Mouse (Mus musculus): ENCODE results near the gene Nlrp1a. TPM values are rescaled to one million over a fixed set of nuclear protein-coding genes. Genes with fewer than 3 reads are reported as not detected.

Gene Nlrp1a
- not detected in 2 replicates for polyA plus RNA-seq (2012; rRNA removed)

DNA sequence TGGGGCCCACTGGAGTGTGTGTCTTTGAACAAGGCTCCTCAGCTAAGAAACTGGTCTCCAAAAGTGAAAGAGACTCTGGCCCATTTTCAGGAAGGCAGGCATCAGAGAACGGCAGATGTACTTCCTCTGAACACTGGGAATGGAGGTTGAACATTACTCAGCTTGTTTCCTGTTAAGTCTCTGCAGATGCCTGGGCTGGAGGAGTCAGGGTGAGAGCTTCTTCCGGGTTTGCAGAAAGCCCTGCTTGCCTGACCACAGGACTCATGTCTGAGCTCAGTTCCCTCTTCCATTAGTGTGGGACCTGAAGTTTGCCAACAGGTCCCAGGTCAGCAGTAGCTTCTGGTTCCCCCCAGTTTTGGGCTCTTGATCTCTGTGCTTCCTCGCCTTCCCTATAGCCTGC is at the start of gene Nlrp1a:
Nlrp1a (minus strand) TSS at position 44 of the 400 bp plus-strand sequence.

Other genes starting within 250 kb of the Nlrp1a start
- 16.0 and 18.7 TPM in 2 replicates for gene Nup88, start 174.7 kb downstream of the Nlrp1a start, polyA plus RNA-seq (2012; rRNA removed)
- 15.6 and 18.3 TPM in 2 replicates for gene Rpain, start 174.5 kb downstream of the Nlrp1a start, polyA plus RNA-seq (2012; rRNA removed)
- gene C1qbp, start 161.7 kb downstream of the Nlrp1a start, polyA plus RNA-seq (2012; rRNA removed), result 169 and 185 TPM in 2 replicates
- 12.8 and 13.4 TPM in 2 replicates for gene Dhx33, start 140.3 kb downstream of the Nlrp1a start, polyA plus RNA-seq (2012; rRNA removed)
- 1.8 and 2.1 TPM in 2 replicates for gene Mis12, start 125.1 kb downstream of the Nlrp1a start, polyA plus RNA-seq (2012; rRNA removed)
- gene Derl2, start 124.9 kb downstream of the Nlrp1a start, polyA plus RNA-seq (2012; rRNA removed), result 5.6 and 7.2 TPM in 2 replicates
- gene 6330403K07Rik, start 111.2 kb downstream of the Nlrp1a start, polyA plus RNA-seq (2012; rRNA removed), result 1.8 and 4.1 TPM in 2 replicates
- 1.4 TPM in 1 of 2 replicates, not detected in the other for gene Nlrp1b, start 86.0 kb upstream of the Nlrp1a start, polyA plus RNA-seq (2012; rRNA removed)